Mouse (Mus musculus) liver, adult 2 months (tissue): ENCODE results near the gene Btbd2. TPM values are rescaled to one million over a fixed set of nuclear protein-coding genes. Genes with fewer than 3 reads are reported as not detected.
A peak's percentile ranks its signal among the peaks of the same experiment; 100 is the strongest.

Source experiments
- DNase-seq: peaks from one replicate; pipeline ENCODE4 v3.0.0-alpha.2; 2011; ENCODE audit warnings: low read depth, low spot score; ENCODE audit errors: extremely low read depth
- H3K27ac ChIP-seq: fragments of 200-500 bp; replicated peaks from 2 replicates; pipeline ENCODE4 v1.5.1; 2012; ENCODE audit warnings: low read depth, mild to moderate bottlenecking, control low read depth, inconsistent platforms, low read length; ENCODE audit not compliant: insufficient read depth
- H3K27me3 ChIP-seq: fragments of 200-500 bp; 2 replicates; pipeline ENCODE4 v1.6.1; 2012; ENCODE audit warnings: mild to moderate bottlenecking, moderate library complexity, low read length, inconsistent platforms; ENCODE audit not compliant: control insufficient read depth, insufficient read depth
- H3K36me3 ChIP-seq: fragments of 200-500 bp; 2 replicates; pipeline ENCODE4 v1.6.1; 2012; ENCODE audit warnings: low read length, inconsistent platforms; ENCODE audit not compliant: control insufficient read depth, insufficient read depth
- H3K4me1 ChIP-seq: fragments of 200-500 bp; 2 replicates; pipeline ENCODE4 v1.6.1; 2011; ENCODE audit warnings: low read length; ENCODE audit not compliant: control insufficient read depth, insufficient read depth
- H3K4me3 ChIP-seq: fragments of 200-500 bp; 2 replicates; pipeline ENCODE4 v1.5.1; 2011; ENCODE audit warnings: low read depth, mild to moderate bottlenecking, control low read depth, low read length, moderate library complexity; ENCODE audit not compliant: insufficient read depth
- H3K79me2 ChIP-seq: fragments of 200-500 bp; 2 replicates; pipeline ENCODE4 v1.6.1; 2012; ENCODE audit warnings: inconsistent platforms, mild to moderate bottlenecking, low read length, moderate library complexity; ENCODE audit not compliant: control insufficient read depth, insufficient read depth
- H3K9ac ChIP-seq: fragments of 200-500 bp; 2 replicates; pipeline ENCODE4 v1.6.1; 2012; ENCODE audit warnings: low read depth, mild to moderate bottlenecking, control low read depth, inconsistent platforms, low read length
- CTCF ChIP-seq: fragments of 200-500 bp; IDR thresholded peaks from 2 replicates; pipeline ENCODE4 v1.5.1; 2011; ENCODE audit warnings: low read depth, low read length, control low read depth
- POLR2A ChIP-seq: fragments of 200-500 bp; IDR thresholded peaks from 2 replicates; pipeline ENCODE4 v1.6.1; 2011; ENCODE audit warnings: low read length, control low read depth; ENCODE audit not compliant: insufficient read depth; ENCODE audit errors: extremely low read depth
- WGBS: fragments of 180-500 bp; shearing (Covaris S2); methylation state at CpG from one replicate; pipeline ENCODE4 v1.1.7; 2018; 5-methylcytosine and 5-hydroxymethylcytosine counted together
- polyA plus RNA-seq: library from polyadenylated mRNA; depleted of rRNA; stranded (reverse); fragments of >200 nt; gene quantifications from 2 replicates; pipeline ENCODE4 v1.2.3, GENCODE M21; 2012; rRNA removed
- total RNA-seq: library from RNA; depleted of rRNA; stranded (reverse); fragments of >200 nt; gene quantifications from 2 replicates; pipeline ENCODE4 v1.2.3, GENCODE M21; 2014; rRNA removed

Btbd2 gene
- total and polyA plus RNA-seq, 2 experiments: 16.2 to 36.1 TPM

DNA sequence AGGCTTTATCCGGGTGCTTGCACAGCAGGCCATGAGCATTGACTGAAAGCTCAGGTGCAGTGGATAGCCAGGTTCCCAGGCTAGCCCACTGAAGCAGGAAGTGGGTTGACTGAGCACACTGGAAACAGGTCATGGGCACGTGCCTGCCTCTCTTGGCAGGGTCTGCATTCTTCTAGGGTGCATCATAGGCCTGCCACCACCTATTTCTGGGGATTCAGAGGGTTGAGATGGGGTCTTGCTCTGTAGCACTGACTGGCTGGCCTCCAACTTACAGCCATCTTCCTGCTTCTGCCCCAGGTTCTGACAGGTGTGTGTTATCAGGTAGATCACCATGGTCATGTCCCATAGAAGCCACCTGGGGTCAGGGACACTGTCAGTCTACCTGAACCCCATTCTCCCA lies 51.9 kb downstream of the Btbd2 start:
- H3K79me2 ChIP-seq: peaks cover 33% of the 10 kb centered on the region
- H3K4me3 ChIP-seq: no peak overlapping the region
- no peaks in the 10 kb centered on the region for H3K27me3 ChIP-seq
- peaks cover 11% of the 10 kb centered on the region for H3K4me1 ChIP-seq
- no peak overlapping the region for H3K27ac ChIP-seq
- TF ChIP-seq CTCF (no peak), POLR2A (no peak)
- no peak for DNase-seq
- no peak overlapping the region for H3K9ac ChIP-seq
- 88% methylated on average over 2 of the region's 2 CpGs for WGBS
- no peaks in the 10 kb centered on the region for H3K36me3 ChIP-seq

DNA sequence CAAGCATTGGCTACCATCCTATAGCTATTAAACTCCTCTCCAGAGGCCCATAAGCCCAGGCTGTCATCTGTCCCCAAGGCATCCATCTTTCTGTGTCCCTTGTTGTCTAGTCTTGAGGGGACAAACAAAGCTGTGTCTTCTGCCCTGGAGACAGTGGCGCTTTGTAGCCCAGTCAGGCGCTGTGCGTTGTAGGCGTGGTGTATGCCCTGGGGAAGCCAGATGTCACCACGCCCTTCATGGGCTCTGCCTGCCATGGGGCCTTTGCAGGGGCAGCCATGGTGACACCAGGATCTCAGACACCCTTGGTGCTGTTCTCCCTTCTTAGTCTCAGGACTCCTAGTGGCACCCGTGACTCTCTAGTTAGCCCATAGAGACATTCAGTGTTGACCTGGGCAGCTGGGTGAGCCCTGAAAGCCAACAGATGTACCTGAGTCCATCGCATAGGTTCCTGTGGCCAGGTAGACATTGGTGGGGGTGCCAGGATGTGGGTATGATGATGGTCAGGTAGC lies 52.8 kb downstream of the Btbd2 start:
- no peak for TF ChIP-seq CTCF
- TF ChIP-seq POLR2A: no peak
- DNase-seq: no peak
- Histone ChIP-seq H3K9ac (no peak overlapping the region), H3K79me2 (peaks cover 33% of the 10 kb centered on the region), H3K36me3 (no peaks in the 10 kb centered on the region), H3K27ac (no peak overlapping the region; the same call in 1 of the 2 replicates), H3K4me3 (no peak overlapping the region), H3K4me1 (peaks cover 11% of the 10 kb centered on the region), H3K27me3 (no peaks in the 10 kb centered on the region)
- WGBS: 90% methylated on average over 7 of the region's 7 CpGs

GRCm38 (mm10) chr10:80603364-80603763 lies 53.5 kb downstream of the Btbd2 start:
- 27% methylated on average over 7 of the region's 7 CpGs for whole genome bisulfite sequencing
- no peaks in the 10 kb centered on the region for H3K36me3 ChIP-seq
- H3K79me2 ChIP-seq: peaks cover 33% of the 10 kb centered on the region
- no peak for TF ChIP-seq POLR2A
- no peak for TF ChIP-seq CTCF
- peak overlapping the region; percentile 95 for H3K4me3 ChIP-seq
- H3K9ac ChIP-seq: peak overlapping the region; percentile 83
- H3K27me3 ChIP-seq: no peaks in the 10 kb centered on the region
- H3K27ac ChIP-seq: peak overlapping the region; percentile 79
- peaks cover 11% of the 10 kb centered on the region for H3K4me1 ChIP-seq
- DNase-seq: no peak

DNA sequence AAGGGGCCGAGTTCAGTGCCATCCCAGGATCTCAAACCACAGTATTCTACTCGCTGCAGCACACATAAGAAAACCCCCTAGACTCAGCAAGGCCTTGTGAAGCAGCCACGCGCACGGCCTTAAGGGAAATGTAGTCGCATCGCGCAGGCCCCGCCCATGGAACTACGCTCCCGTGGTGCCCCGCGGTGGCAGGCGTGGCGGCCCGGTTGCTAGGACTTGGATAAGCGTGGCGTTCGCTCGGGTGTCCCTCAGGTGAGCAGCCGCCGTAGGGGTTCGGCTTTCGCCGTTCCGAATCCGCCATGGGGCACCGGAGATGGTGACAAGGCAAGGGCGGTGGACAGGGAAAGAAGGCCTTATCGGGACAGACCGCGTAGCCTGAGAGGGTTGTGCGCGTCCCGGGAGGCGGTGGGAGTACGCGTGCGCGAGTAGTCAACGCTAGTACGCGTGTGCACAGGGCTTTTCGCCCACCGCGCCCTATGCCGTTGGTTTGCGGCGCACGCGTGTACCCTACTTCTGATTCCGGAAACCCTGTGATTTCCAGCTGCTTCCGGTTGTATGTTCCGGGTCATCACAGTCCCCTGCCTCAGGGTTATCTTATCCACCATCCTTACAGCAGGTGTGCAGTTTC lies 54.1 kb downstream of the Btbd2 start, which contains the start of the genes Scamp4 and Adat3:
Gene Scamp4 (plus strand): TSS at position 175 of the 628 bp plus-strand sequence.
Gene Adat3 (plus strand): TSS at position 183 of the 628 bp plus-strand sequence.
- Histone ChIP-seq H3K4me3 (peak within 1 kb of the TSS; percentile 95), H3K9ac (peak within 1 kb of the TSS; percentile 83), H3K36me3 (no peaks in the 10 kb centered on the region), H3K27me3 (no peaks in the 10 kb centered on the region), H3K4me1 (peaks cover 11% of the 10 kb centered on the region), H3K27ac (peak within 1 kb of the TSS; percentile 79), H3K79me2 (peaks cover 33% of the 10 kb centered on the region)
- TF ChIP-seq POLR2A: peak; percentile 53; the same call in 1 of the 2 replicates
- no peak for TF ChIP-seq CTCF
- under 1% methylated on average over 54 of the region's 54 CpGs for WGBS
- DNase-seq: peak; percentile 82

- DNase-seq: no peak
- Histone ChIP-seq H3K27me3 (no peaks in the 10 kb centered on the region), H3K79me2 (no peaks in the 10 kb centered on the region), H3K9ac (no peak overlapping the region), H3K36me3 (no peaks in the 10 kb centered on the region), H3K4me1 (no peaks in the 10 kb centered on the region), H3K4me3 (no peak overlapping the region), H3K27ac (no peak overlapping the region; the same call in 1 of the 2 replicates)
- no peak for TF ChIP-seq POLR2A
- TF ChIP-seq CTCF: no peak
- WGBS: 72% methylated on average over 4 of the region's 4 CpGs
Measured at GRCm38 (mm10) chr10:80596318-80596717, 60.6 kb downstream of the Btbd2 start.

Other genes with a start within 250 kb of the Btbd2 start
- 6.4 and 9.9 TPM in 2 replicates for gene Tcf3, start 223.4 kb downstream of the Btbd2 start, total RNA-seq
- 19.6 and 20.2 TPM in 2 replicates for gene Tcf3, start 223.4 kb downstream of the Btbd2 start, polyA plus RNA-seq
- gene Onecut3, start 162.2 kb downstream of the Btbd2 start, total RNA-seq: not detected in 2 replicates
- gene Onecut3, start 162.2 kb downstream of the Btbd2 start, polyA plus RNA-seq: not detected in 2 replicates
- gene Atp8b3, start 117.9 kb downstream of the Btbd2 start, total RNA-seq: not detected in 2 replicates
- gene Atp8b3, start 117.9 kb downstream of the Btbd2 start, polyA plus RNA-seq: 0.04 TPM in 1 of 2 replicates, not detected in the other
- 4.4 and 5.5 TPM in 2 replicates for gene Rexo1, start 95.5 kb downstream of the Btbd2 start, total RNA-seq
- 28.1 and 36.8 TPM in 2 replicates for gene Rexo1, start 95.5 kb downstream of the Btbd2 start, polyA plus RNA-seq
- 0.74 and 1.3 TPM in 2 replicates for gene Klf16, start 79.8 kb downstream of the Btbd2 start, total RNA-seq
- 4.2 and 5.5 TPM in 2 replicates for gene Klf16, start 79.8 kb downstream of the Btbd2 start, polyA plus RNA-seq
- 45.7 and 59.3 TPM in 2 replicates for gene Abhd17a, start 66.7 kb downstream of the Btbd2 start, total RNA-seq
- gene Abhd17a, start 66.7 kb downstream of the Btbd2 start, polyA plus RNA-seq: 194 and 205 TPM in 2 replicates
- 7.6 and 11.4 TPM in 2 replicates for gene Scamp4, start 54.2 kb downstream of the Btbd2 start, total RNA-seq
- 61.2 and 63.2 TPM in 2 replicates for gene Scamp4, start 54.2 kb downstream of the Btbd2 start, polyA plus RNA-seq
- 0.28 and 1.4 TPM in 2 replicates for gene Adat3, start 54.2 kb downstream of the Btbd2 start, total RNA-seq
- 3.3 and 5.5 TPM in 2 replicates for gene Adat3, start 54.2 kb downstream of the Btbd2 start, polyA plus RNA-seq
- gene Gm49322, start 51.0 kb downstream of the Btbd2 start, total RNA-seq: 0.28 and 0.34 TPM in 2 replicates
- 0.54 and 0.70 TPM in 2 replicates for gene Gm49322, start 51.0 kb downstream of the Btbd2 start, polyA plus RNA-seq
- gene Csnk1g2, start 34.2 kb downstream of the Btbd2 start, total RNA-seq: 54.4 and 56.1 TPM in 2 replicates
- 110 and 123 TPM in 2 replicates for gene Csnk1g2, start 34.2 kb downstream of the Btbd2 start, polyA plus RNA-seq
- 88.6 and 119 TPM in 2 replicates for gene Mknk2, start 21.0 kb upstream of the Btbd2 start, total RNA-seq
- 87.0 and 116 TPM in 2 replicates for gene Mknk2, start 21.0 kb upstream of the Btbd2 start, polyA plus RNA-seq
- gene Mob3a, start 44.9 kb upstream of the Btbd2 start, total RNA-seq: 3.5 and 5.2 TPM in 2 replicates
- gene Mob3a, start 44.9 kb upstream of the Btbd2 start, polyA plus RNA-seq: 6.1 TPM in 2 replicates
- 17.2 and 18.3 TPM in 2 replicates for gene Izumo4, start 45.1 kb upstream of the Btbd2 start, total RNA-seq
- 42.5 and 49.7 TPM in 2 replicates for gene Izumo4, start 45.1 kb upstream of the Btbd2 start, polyA plus RNA-seq
- 22.3 and 35.2 TPM in 2 replicates for gene Ap3d1, start 85.2 kb upstream of the Btbd2 start, total RNA-seq
- gene Ap3d1, start 85.2 kb upstream of the Btbd2 start, polyA plus RNA-seq: 38.1 and 49.2 TPM in 2 replicates
- gene Dot1l, start 98.1 kb upstream of the Btbd2 start, total RNA-seq: 2.4 and 3.6 TPM in 2 replicates
- gene Dot1l, start 98.1 kb upstream of the Btbd2 start, polyA plus RNA-seq: 13.0 and 14.8 TPM in 2 replicates
- gene Sf3a2, start 141.1 kb upstream of the Btbd2 start, total RNA-seq: 6.7 and 8.6 TPM in 2 replicates
- gene Sf3a2, start 141.1 kb upstream of the Btbd2 start, polyA plus RNA-seq: 12.7 and 17.8 TPM in 2 replicates
- 16.0 and 17.4 TPM in 2 replicates for gene Plekhj1, start 141.6 kb upstream of the Btbd2 start, total RNA-seq
- gene Plekhj1, start 141.6 kb upstream of the Btbd2 start, polyA plus RNA-seq: 29.4 and 42.2 TPM in 2 replicates
- gene Amh, start 148.2 kb upstream of the Btbd2 start, total RNA-seq: 0.13 and 0.18 TPM in 2 replicates
- gene Amh, start 148.2 kb upstream of the Btbd2 start, polyA plus RNA-seq: 0.09 and 0.21 TPM in 2 replicates
- not detected in 2 replicates for gene Jsrp1, start 156.4 kb upstream of the Btbd2 start, total RNA-seq
- not detected in 2 replicates for gene Jsrp1, start 156.4 kb upstream of the Btbd2 start, polyA plus RNA-seq
- 527 and 614 TPM in 2 replicates for gene Oaz1, start 169.6 kb upstream of the Btbd2 start, total RNA-seq
- gene Oaz1, start 169.6 kb upstream of the Btbd2 start, polyA plus RNA-seq: 1,187 and 1,294 TPM in 2 replicates
- not detected in 2 replicates for gene Lingo3, start 187.0 kb upstream of the Btbd2 start, total RNA-seq
- gene Lingo3, start 187.0 kb upstream of the Btbd2 start, polyA plus RNA-seq: 0.05 TPM in 1 of 2 replicates, not detected in the other
- gene Lsm7, start 198.1 kb upstream of the Btbd2 start, total RNA-seq: 61.3 and 61.6 TPM in 2 replicates
- gene Lsm7, start 198.1 kb upstream of the Btbd2 start, polyA plus RNA-seq: 62.1 and 75.1 TPM in 2 replicates
- gene Sppl2b, start 198.2 kb upstream of the Btbd2 start, total RNA-seq: 6.5 and 10.4 TPM in 2 replicates
- 40.1 and 40.5 TPM in 2 replicates for gene Sppl2b, start 198.2 kb upstream of the Btbd2 start, polyA plus RNA-seq
- under 0.01 and 0.09 TPM in 2 replicates for gene Tmprss9, start 214.8 kb upstream of the Btbd2 start, total RNA-seq
- gene Tmprss9, start 214.8 kb upstream of the Btbd2 start, polyA plus RNA-seq: 0.04 and 0.05 TPM in 2 replicates
- gene Timm13, start 243.9 kb upstream of the Btbd2 start, total RNA-seq: 79.9 and 87.7 TPM in 2 replicates
- gene Timm13, start 243.9 kb upstream of the Btbd2 start, polyA plus RNA-seq: 369 and 388 TPM in 2 replicates